Mouse (Mus musculus) splenic B cell, adult 2 months (primary cell): Measurements from ENCODE around the gene 1700025B11Rik.
"Not testable (repeated sequence)": the region's sequence is repeated elsewhere in the genome, so short reads cannot be mapped to it uniquely, and the experiment has no call there.

Experiments used
- DNase-seq: peaks from one replicate; pipeline ENCODE4 v3.0.0-alpha.2; 2011; ENCODE audit warnings: low read depth, low spot score
- H3K27me3 ChIP-seq: 2 replicates; pipeline ENCODE4 v1.6.1; 2012; ENCODE audit warnings: mild to moderate bottlenecking, low read length, moderate library complexity, mixed read lengths; ENCODE audit not compliant: control insufficient read depth, poor library complexity, insufficient read depth, severe bottlenecking
- H3K36me3 ChIP-seq: 2 replicates; pipeline ENCODE4 v1.6.1; 2012; ENCODE audit warnings: mild to moderate bottlenecking, low read length, moderate library complexity, mixed read lengths; ENCODE audit not compliant: control insufficient read depth, poor library complexity, insufficient read depth, severe bottlenecking

Gene 1700025B11Rik

GRCm38 (mm10) chr15:77523186-77523843 lies 38.4 kb downstream of the 1700025B11Rik start:
- not testable (repeated sequence) for H3K36me3 ChIP-seq, H3K27me3 ChIP-seq
- peak; percentile 23 for DNase-seq

GRCm38 (mm10) chr15:77520596-77520995 lies 41.1 kb downstream of the 1700025B11Rik start:
- DNase-seq: not testable (repeated sequence)

More at GRCm38 (mm10) chr15:77520596-77520995, 41.1 kb downstream of the 1700025B11Rik start:
- not testable (repeated sequence) for H3K36me3 ChIP-seq, H3K27me3 ChIP-seq
